Mouse (Mus musculus): Measurements from ENCODE around the gene Vstm2a. TPM values are rescaled to one million over a fixed set of nuclear protein-coding genes. Genes with fewer than 3 reads are reported as not detected.

Gene Vstm2a
- polyA plus RNA-seq, 1 experiment from 2014 or later = 94.5 TPM

GRCm38 (mm10) chr11:16299492-16299891, 42.0 kb downstream of the Vstm2a start:
- no peak overlapping the region for H3K9ac ChIP-seq
- no peaks in the 10 kb centered on the region; the same call in 1 of the 2 replicates for H3K4me1 ChIP-seq (replicated peaks; ENCODE audit: control insufficient read depth, insufficient read depth, low read length)
- H3K27me3 ChIP-seq (ENCODE audit: control insufficient read depth, insufficient read depth, low read length) = no peaks in the 10 kb centered on the region
- H3K9me3 ChIP-seq (ENCODE audit: control insufficient read depth, low read length) = no peaks in the 10 kb centered on the region
- peak; percentile 59; the same call in 1 of the 2 replicates for ATAC-seq (ENCODE audit: low FRiP score)
- 60% methylated on average over 1 of the region's 1 CpGs for WGBS
- no peak for DNase-seq (ENCODE audit: low spot score)
- no peaks in the 10 kb centered on the region for H3K36me3 ChIP-seq (replicated peaks; ENCODE audit: control insufficient read depth, insufficient read depth)
- 0 out of 2 replicates have a peak overlapping the region, but pooled peaks have one; percentile 57 for H3K27ac ChIP-seq
- no peak overlapping the region for H3K4me3 ChIP-seq (replicated peaks; ENCODE audit: low read length)
- H3K4me2 ChIP-seq (replicated peaks) = no peak overlapping the region

GRCm38 (mm10) chr11:16299960-16300359, 42.4 kb downstream of the Vstm2a start:
- H3K27me3 ChIP-seq (ENCODE audit: control insufficient read depth, insufficient read depth, low read length) = no peaks in the 10 kb centered on the region
- H3K4me3 ChIP-seq (replicated peaks; ENCODE audit: low read length) = no peak overlapping the region
- WGBS = 63% methylated on average over 1 of the region's 1 CpGs
- H3K4me2 ChIP-seq (replicated peaks) = no peak overlapping the region
- no peaks in the 10 kb centered on the region; the same call in 1 of the 2 replicates for H3K4me1 ChIP-seq (replicated peaks; ENCODE audit: control insufficient read depth, insufficient read depth, low read length)
- H3K36me3 ChIP-seq (replicated peaks; ENCODE audit: control insufficient read depth, insufficient read depth) = no peaks in the 10 kb centered on the region
- peak; percentile 57; the same call in 1 of the 2 replicates for ATAC-seq (ENCODE audit: low FRiP score)
- no peak for DNase-seq (ENCODE audit: low spot score)
- no peaks in the 10 kb centered on the region for H3K9me3 ChIP-seq (ENCODE audit: control insufficient read depth, low read length)
- H3K9ac ChIP-seq = no peak overlapping the region
- H3K27ac ChIP-seq = peak overlapping the region; percentile 57; the same call in 1 of the 2 replicates

GRCm38 (mm10) chr11:16300709-16301108, 43.2 kb downstream of the Vstm2a start:
- WGBS = 54% methylated on average over 2 of the region's 2 CpGs
- Histone ChIP-seq H3K4me1 (replicated peaks; ENCODE audit: control insufficient read depth, insufficient read depth, low read length) (no peaks in the 10 kb centered on the region; the same call in 1 of the 2 replicates), H3K27me3 (ENCODE audit: control insufficient read depth, insufficient read depth, low read length) (no peaks in the 10 kb centered on the region), H3K9ac (no peak overlapping the region), H3K36me3 (replicated peaks; ENCODE audit: control insufficient read depth, insufficient read depth) (no peaks in the 10 kb centered on the region), H3K9me3 (ENCODE audit: control insufficient read depth, low read length) (no peaks in the 10 kb centered on the region), H3K27ac (no peak overlapping the region), H3K4me3 (replicated peaks; ENCODE audit: low read length) (no peak overlapping the region), H3K4me2 (replicated peaks) (no peak overlapping the region)
- ATAC-seq (ENCODE audit: low FRiP score) = peak; percentile 50
- DNase-seq (ENCODE audit: low spot score) = no peak

- H3K9ac ChIP-seq = no peak overlapping the region
- 76% methylated on average over 2 of the region's 2 CpGs for WGBS
- DNase-seq (ENCODE audit: low spot score) (no peak), ATAC-seq (ENCODE audit: low FRiP score) (peak; percentile 89)
- no peaks in the 10 kb centered on the region for H3K36me3 ChIP-seq (replicated peaks; ENCODE audit: control insufficient read depth, insufficient read depth)
- no peak overlapping the region for H3K4me3 ChIP-seq (replicated peaks; ENCODE audit: low read length)
- no peaks in the 10 kb centered on the region for H3K9me3 ChIP-seq (ENCODE audit: control insufficient read depth, low read length)
- H3K27me3 ChIP-seq (ENCODE audit: control insufficient read depth, insufficient read depth, low read length) = no peaks in the 10 kb centered on the region
- H3K27ac ChIP-seq = peak overlapping the region; percentile 47
- no peak overlapping the region for H3K4me2 ChIP-seq (replicated peaks)
- H3K4me1 ChIP-seq (replicated peaks; ENCODE audit: control insufficient read depth, insufficient read depth, low read length) = no peaks in the 10 kb centered on the region
Measured at GRCm38 (mm10) chr11:16315097-16315496, 57.6 kb downstream of the Vstm2a start.

GRCm38 (mm10) chr11:16345179-16345578, 87.7 kb downstream of the Vstm2a start:
- no peaks in the 10 kb centered on the region for H3K4me1 ChIP-seq (replicated peaks; ENCODE audit: control insufficient read depth, insufficient read depth, low read length)
- no peak for DNase-seq (ENCODE audit: low spot score)
- no peak overlapping the region for H3K9ac ChIP-seq
- H3K4me2 ChIP-seq (replicated peaks) = no peak overlapping the region
- no peak for ATAC-seq (ENCODE audit: low FRiP score)
- no peaks in the 10 kb centered on the region for H3K36me3 ChIP-seq (replicated peaks; ENCODE audit: control insufficient read depth, insufficient read depth)
- WGBS = 56% methylated on average over 3 of the region's 3 CpGs
- no peak overlapping the region for H3K4me3 ChIP-seq (replicated peaks; ENCODE audit: low read length)
- H3K27me3 ChIP-seq (ENCODE audit: control insufficient read depth, insufficient read depth, low read length) = no peaks in the 10 kb centered on the region
- H3K27ac ChIP-seq = no peak overlapping the region
- no peaks in the 10 kb centered on the region for H3K9me3 ChIP-seq (ENCODE audit: control insufficient read depth, low read length)

GRCm38 (mm10) chr11:16345676-16346075, 88.2 kb downstream of the Vstm2a start:
- Histone ChIP-seq H3K9me3 (ENCODE audit: control insufficient read depth, low read length) (no peaks in the 10 kb centered on the region), H3K9ac (no peak overlapping the region), H3K4me3 (replicated peaks; ENCODE audit: low read length) (no peak overlapping the region), H3K36me3 (replicated peaks; ENCODE audit: control insufficient read depth, insufficient read depth) (no peaks in the 10 kb centered on the region), H3K27me3 (ENCODE audit: control insufficient read depth, insufficient read depth, low read length) (no peaks in the 10 kb centered on the region), H3K27ac (no peak overlapping the region), H3K4me2 (replicated peaks) (no peak overlapping the region), H3K4me1 (replicated peaks; ENCODE audit: control insufficient read depth, insufficient read depth, low read length) (no peaks in the 10 kb centered on the region)
- no peak for DNase-seq (ENCODE audit: low spot score)
- no peak for ATAC-seq (ENCODE audit: low FRiP score)
- 85% methylated on average over 3 of the region's 3 CpGs for WGBS

GRCm38 (mm10) chr11:16351915-16352314, 94.4 kb downstream of the Vstm2a start:
- 84% methylated on average over 4 of the region's 4 CpGs for WGBS
- H3K4me3 ChIP-seq (replicated peaks; ENCODE audit: low read length) = no peak overlapping the region
- no peak for DNase-seq (ENCODE audit: low spot score)

GRCm38 (mm10) chr11:16354356-16354755, 96.8 kb downstream of the Vstm2a start:
- no peak overlapping the region for H3K4me2 ChIP-seq (replicated peaks)
- no peak overlapping the region for H3K4me3 ChIP-seq (replicated peaks; ENCODE audit: low read length)
- H3K27ac ChIP-seq = no peak overlapping the region
- H3K4me1 ChIP-seq (replicated peaks; ENCODE audit: control insufficient read depth, insufficient read depth, low read length) = no peaks in the 10 kb centered on the region
- DNase-seq (ENCODE audit: low spot score) (no peak), ATAC-seq (ENCODE audit: low FRiP score) (no peak)
- no peaks in the 10 kb centered on the region for H3K27me3 ChIP-seq (ENCODE audit: control insufficient read depth, insufficient read depth, low read length)
- H3K9me3 ChIP-seq (ENCODE audit: control insufficient read depth, low read length) = no peaks in the 10 kb centered on the region
- no peaks in the 10 kb centered on the region for H3K36me3 ChIP-seq (replicated peaks; ENCODE audit: control insufficient read depth, insufficient read depth)
- H3K9ac ChIP-seq = no peak overlapping the region

More at GRCm38 (mm10) chr11:16351915-16352314, 94.4 kb downstream of the Vstm2a start:
- no peak overlapping the region for H3K4me2 ChIP-seq (replicated peaks)
- H3K9me3 ChIP-seq (ENCODE audit: control insufficient read depth, low read length) = no peaks in the 10 kb centered on the region
- no peaks in the 10 kb centered on the region for H3K27me3 ChIP-seq (ENCODE audit: control insufficient read depth, insufficient read depth, low read length)
- no peaks in the 10 kb centered on the region for H3K36me3 ChIP-seq (replicated peaks; ENCODE audit: control insufficient read depth, insufficient read depth)
- no peak for ATAC-seq (ENCODE audit: low FRiP score)
- H3K27ac ChIP-seq = no peak overlapping the region
- no peaks in the 10 kb centered on the region for H3K4me1 ChIP-seq (replicated peaks; ENCODE audit: control insufficient read depth, insufficient read depth, low read length)
- no peak overlapping the region for H3K9ac ChIP-seq

GRCm38 (mm10) chr11:16366852-16367587, 109.5 kb downstream of the Vstm2a start:
- H3K27me3 ChIP-seq (ENCODE audit: control insufficient read depth, insufficient read depth, low read length) = no peaks in the 10 kb centered on the region
- no peak overlapping the region for H3K27ac ChIP-seq
- no peaks in the 10 kb centered on the region for H3K9me3 ChIP-seq (ENCODE audit: control insufficient read depth, low read length)
- H3K4me3 ChIP-seq (replicated peaks; ENCODE audit: low read length) = no peak overlapping the region
- DNase-seq (ENCODE audit: low spot score) = no peak
- no peak overlapping the region for H3K9ac ChIP-seq
- no peak for ATAC-seq (ENCODE audit: low FRiP score)
- WGBS = 59% methylated on average over 8 of the region's 8 CpGs
- no peak overlapping the region for H3K4me2 ChIP-seq (replicated peaks)
- no peaks in the 10 kb centered on the region for H3K36me3 ChIP-seq (replicated peaks; ENCODE audit: control insufficient read depth, insufficient read depth)
- H3K4me1 ChIP-seq (replicated peaks; ENCODE audit: control insufficient read depth, insufficient read depth, low read length) = no peaks in the 10 kb centered on the region
